Mouse (Mus musculus) testis, adult 2 months (tissue): Measurements from ENCODE around the gene Lmna.

Source experiments
- CTCF ChIP-seq: fragments of 200-500 bp; IDR thresholded peaks from 2 replicates; pipeline ENCODE4 v1.5.1; 2012; ENCODE audit warnings: low read depth, mild to moderate bottlenecking, inconsistent platforms, low read length, moderate library complexity; ENCODE audit not compliant: control insufficient read depth, insufficient read depth, insufficient replicate concordance
- POLR2A ChIP-seq: fragments of 200-500 bp; IDR thresholded peaks from 2 replicates; pipeline ENCODE4 v1.6.1; 2012; ENCODE audit warnings: low read depth, mild to moderate bottlenecking, inconsistent platforms, low read length, moderate library complexity; ENCODE audit not compliant: control insufficient read depth

- no peak for TF ChIP-seq CTCF
- TF ChIP-seq POLR2A: no peak
Measured at GRCm38 (mm10) chr3:88514231-88515094, 4.7 kb upstream of the Lmna start.
